Mouse (Mus musculus): ENCODE data around the gene Osgepl1. TPM values are rescaled to one million over a fixed set of nuclear protein-coding genes. Genes with fewer than 3 reads are reported as not detected.
"Not testable (repeated sequence)": the region's sequence is repeated elsewhere in the genome, so short reads cannot be mapped to it uniquely, and the experiment has no call there.

Gene Osgepl1
- total RNA-seq (2022) = 10 to 100 TPM; 19.1 to 24.3 (median 22.5) TPM

DNA sequence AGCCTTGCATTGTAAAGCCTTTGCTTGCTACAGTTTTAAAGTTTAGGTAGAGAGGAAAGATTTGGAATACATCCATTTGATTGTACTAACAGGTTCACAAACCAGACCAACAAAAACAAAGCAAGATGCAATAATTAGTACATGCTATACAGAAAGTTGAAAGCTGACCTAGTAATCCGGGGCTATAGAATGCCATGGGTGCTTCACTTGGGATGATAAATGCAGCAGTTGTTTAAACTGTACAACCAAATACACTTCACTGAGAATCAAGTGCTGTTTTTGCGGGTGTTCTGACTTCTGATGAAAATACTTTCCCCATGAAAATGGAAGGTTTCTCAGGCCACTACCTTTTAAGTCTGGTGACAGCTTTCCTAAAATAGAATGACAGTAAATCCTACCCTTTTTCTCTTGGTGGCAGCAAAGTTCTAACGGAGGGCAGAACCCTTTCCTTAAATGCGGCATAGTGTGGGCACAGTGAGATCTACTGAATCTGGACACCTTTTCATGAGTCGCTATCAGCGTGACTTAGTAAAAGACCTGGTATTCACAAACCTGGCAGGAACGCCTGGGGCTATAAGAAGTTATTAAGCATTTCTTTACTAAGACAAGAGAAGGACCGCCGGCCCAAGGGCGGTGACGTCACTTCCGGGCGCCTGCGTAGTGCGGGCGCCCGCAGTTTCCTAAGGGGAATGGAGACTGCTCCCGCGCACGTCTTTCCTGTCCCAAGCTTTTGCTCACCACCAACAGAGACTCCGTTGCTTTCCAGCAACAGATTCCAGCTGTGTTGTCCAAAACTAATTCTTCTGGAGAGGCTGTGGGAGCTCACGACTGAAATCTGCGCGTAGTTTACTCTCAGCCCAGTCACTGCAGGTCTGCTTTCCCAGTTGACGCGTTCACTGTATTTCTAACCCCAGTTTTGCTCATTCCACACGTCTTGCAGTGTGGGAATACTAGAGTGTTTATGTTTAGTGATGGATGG, at the start of gene Osgepl1:
TSS of gene Osgepl1 (plus strand) at position 636 of the 979 bp plus-strand sequence.
- DNase-seq (ENCODE audit: low spot score in 2 of 2) = peak; percentile 73 to 78

DNA sequence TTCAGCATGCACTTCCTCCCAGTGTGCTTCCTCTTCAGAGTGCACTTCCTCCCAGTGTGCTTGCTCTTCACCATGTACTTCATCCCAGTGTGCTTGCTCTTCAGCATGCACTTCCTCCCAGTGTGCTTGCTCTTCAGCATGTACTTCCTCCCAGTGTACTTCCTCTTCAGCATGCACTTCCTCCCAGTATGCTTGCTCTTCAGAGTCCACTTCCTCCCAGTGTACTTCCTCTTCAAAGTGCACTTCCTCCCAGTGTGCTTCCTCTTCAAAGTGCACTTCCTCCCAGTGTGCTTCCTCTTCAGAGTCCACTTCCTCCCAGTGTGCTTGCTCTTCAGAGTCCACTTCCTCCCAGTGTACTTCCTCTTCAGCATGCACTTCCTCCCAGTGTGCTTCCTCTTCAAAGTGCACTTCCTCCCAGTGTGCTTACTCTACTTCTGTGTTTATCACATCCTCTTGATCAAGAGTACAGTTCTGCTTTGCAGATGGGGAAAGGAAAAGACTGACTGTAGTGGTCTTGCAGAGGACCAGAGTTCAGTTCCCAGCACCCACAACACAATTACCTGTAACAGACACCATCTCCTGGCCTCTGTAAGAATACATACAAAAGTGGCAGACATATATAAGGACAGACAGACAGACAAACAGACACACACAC, 48.3 kb upstream of the Osgepl1 start:
- DNase-seq (ENCODE audit: low spot score in 2 of 2) = not testable (repeated sequence)

DNA sequence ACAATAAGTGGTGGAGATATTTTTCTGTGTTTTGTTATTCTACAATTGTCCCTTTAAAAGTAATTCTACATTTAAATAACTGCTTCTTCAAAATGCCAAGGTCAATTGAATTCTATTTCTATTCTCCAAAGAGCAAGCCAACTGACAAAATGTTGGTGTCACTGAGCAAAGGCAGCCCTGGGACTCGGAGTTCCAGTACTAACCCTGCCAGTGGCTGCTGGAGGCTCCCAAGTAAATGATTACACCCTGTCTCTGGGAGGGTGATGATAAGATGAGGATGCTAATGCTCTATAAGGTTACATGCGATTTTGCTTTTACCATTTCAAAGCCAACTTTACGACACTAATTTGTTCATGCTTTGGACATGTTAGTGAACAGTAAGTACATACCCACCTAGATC, 43.5 kb upstream of the Osgepl1 start:
- DNase-seq (ENCODE audit: low spot score in 2 of 2) = no peak

DNA sequence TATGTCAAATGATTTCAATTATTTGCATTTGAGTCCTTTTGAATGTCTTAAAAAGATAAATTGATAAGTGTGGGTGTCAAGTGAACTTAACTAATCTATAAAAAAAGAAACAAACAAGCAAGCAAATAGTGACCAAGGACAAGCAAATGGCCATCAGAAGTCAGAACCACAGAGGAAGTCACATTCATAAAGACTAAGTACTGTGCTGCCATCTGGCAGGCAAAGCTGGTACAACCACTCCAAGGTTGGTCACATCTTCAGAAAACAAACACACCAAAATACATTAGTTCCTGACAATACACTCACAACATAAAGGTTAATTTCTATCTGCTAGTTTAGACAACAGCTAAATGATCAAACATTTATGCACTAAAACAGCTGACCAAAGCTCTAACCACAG, 40.8 kb upstream of the Osgepl1 start:
- peak; percentile 7 to 13 for DNase-seq (ENCODE audit: low spot score in 2 of 2)

DNA sequence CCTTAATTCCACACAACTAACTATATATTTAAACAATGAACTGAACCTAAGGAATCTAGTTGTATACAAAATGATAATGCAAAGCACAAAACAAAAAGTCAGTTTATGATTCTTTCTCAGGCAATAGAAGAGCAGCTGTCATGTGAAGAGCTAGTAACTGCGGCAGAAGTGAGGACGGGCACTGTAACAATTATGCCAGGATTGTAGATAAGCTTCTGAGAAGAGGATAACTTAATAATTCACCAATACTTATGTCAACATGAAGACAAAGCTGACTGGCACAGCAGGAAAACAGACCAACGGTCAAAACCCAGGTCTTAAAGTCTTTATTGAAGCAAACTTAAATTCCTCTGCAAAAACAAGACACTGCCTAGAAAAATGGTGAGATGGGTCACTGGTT, 22.2 kb upstream of the Osgepl1 start:
- no peak for DNase-seq (ENCODE audit: low spot score in 2 of 2)

DNA sequence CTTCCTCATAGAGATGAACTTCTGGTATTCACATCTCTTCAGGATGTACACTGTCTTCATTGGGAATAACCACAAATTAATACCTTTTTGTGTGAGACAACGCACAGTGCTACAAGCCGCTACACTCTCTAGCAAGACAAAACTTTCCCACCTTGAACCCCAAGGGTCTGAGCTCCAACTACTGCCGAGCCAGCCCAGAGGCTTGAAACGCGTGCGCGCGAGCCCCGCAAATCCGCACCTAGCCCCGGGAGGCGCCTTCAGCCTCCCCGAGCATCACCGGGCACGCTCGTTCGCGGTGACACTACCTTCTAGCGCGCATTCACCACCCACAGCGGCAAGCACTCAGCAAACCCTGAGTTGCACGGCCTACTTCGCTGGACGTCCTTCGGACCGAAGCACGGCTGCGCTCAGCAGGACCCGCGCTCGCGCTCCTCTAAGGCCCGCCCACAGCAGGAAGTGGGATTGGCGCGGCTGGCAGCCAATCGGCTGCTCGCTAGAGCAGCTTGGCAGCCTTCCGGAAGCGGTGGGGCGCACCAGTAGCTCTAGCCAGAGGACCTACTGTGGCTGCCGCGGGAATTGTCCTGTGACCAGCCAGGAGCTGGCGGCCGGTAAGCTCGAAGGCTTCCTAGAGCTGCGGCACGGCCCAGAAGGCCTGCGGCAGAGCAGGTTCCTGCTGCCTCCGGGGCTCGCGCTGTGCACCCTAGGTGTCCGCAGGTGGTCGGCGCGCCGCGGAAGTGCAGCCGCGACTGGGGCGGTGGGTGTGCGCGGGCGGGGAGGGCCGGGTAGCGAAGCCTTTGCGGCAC, 16.6 kb upstream of the Osgepl1 start, which contains the start of the genes Pms1, Ormdl1 and Gm28778:
TSS of gene Pms1 (minus strand) at position 438 of the 803 bp plus-strand sequence.
TSS of gene Ormdl1 (plus strand) at position 515 of the 803 bp plus-strand sequence.
TSS of gene Gm28778 (plus strand) at position 531 of the 803 bp plus-strand sequence.
- DNase-seq (ENCODE audit: low spot score in 2 of 2) = peak; percentile 93 to 96

DNA sequence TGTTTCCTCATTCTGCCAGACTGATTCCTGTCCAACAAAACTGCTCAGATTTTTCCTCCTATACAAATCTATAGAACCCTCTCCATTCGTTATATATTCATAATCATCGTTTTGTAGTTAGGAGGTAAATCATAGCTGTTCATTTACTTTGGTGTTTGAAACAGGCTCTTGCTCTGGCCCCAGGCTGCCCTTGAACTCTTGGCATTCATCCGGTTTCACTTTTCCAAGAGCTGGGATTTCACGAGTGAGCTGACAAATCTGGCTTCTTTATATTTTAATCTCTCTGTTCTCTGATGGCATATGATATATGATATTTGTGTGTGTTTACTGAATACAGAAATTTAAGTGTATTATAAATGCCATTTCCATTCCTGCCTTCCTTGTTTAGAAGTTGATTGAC, 12.9 kb upstream of the Osgepl1 start:
- no peak for DNase-seq (ENCODE audit: low spot score in 2 of 2)

DNA sequence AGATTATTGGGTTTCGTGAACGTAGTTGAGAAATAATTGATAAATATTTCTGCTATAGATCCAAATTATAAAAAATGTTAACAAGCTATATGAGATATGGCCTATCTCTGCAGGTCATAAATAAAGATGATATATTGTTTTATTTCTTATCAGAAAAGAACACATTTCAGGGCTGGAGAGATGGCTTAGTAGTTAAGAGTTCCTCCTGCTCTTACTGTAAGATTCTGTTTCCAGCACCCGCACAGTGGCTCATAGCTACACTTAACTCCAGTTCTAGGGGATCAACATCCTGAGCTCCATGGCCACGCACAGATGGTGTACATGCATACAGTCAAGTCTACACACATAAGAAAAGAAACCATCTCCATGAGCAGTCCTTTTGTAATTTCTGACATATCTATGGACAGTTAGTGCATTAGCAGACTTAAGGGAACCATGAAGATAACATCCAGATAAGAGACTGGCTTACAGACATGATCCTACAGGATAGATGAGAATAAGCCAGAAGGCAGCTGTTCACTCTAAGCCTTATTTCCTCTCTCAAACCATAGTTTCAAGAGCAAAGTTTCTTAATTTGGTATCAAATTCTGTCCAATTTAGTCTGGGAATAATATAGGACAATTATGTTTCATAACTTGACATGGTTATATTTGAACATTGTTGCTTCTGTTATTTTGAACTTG, 8.4 kb downstream of the Osgepl1 start:
- DNase-seq (ENCODE audit: low spot score in 2 of 2) = no peak

DNA sequence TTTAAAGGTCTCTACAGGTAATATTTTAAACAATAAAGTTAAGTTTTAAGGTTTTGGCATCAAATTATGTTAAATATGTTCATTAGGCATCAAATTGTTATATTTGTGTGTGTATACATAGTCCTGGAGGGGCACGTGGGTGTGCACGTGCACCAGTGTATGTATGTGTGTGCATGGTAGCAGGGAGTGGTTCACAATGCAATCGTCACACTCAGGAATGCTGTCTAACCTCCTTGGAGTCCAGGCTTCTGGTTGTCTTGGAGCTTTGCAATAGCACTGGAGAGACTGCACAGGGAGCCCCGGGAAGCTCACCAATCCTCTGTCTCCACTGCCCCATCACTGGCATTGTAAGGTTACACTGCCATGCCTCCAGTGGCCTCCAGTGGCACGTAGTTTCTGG, 9.8 kb downstream of the Osgepl1 start:
- DNase-seq (ENCODE audit: low spot score in 2 of 2) = no peak

DNA sequence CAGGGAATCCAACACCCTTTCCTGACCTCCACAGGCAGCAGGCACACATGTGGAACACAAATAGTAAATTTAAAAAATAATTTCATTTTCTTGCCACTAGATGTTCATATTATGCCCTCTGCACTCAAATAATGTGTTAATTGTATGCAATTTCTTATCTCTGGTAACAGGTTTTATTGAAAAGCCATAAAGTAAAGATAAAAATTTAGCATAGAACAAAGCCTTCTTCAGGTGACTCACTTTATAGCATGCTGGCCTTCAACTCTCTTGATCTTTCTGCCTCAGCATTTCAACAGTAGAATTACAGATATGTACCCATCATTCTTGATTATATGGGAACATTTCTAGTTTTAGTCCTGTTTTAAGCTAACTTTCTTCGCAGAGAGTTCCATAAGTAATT, 10.9 kb downstream of the Osgepl1 start:
- DNase-seq (ENCODE audit: low spot score in 2 of 2) = no peak

DNA sequence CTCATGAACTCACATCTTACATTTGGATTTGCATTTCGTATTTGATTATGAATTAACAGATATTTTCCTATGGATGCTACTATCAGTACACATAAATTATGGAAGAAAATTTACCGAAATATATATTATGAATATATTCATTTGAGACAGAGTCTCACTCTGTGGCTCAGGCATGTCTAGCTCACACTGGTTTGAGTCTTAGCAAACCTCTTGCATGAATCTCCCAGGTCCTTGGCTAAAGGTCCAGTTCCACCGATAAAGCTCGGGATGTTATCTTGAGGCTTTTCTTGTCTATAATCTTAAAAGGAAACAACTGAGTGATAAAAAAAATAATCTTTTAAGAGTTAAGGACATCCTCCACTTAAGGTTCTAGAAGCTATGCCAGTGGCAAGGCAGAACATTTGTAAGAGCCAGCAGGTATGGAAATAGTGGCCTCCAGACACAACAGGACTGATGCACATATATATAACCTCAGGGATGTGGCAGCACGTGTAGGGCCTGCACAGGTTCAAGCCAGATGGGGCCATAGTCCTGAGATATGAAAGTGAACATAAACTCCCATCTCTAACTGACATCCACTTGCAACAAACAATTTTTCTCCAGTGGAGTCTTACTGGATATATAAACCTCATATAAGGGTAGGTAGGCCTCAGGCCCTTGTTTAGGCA, 11.5 kb downstream of the Osgepl1 start:
- DNase-seq (ENCODE audit: low spot score in 2 of 2) = no peak

DNA sequence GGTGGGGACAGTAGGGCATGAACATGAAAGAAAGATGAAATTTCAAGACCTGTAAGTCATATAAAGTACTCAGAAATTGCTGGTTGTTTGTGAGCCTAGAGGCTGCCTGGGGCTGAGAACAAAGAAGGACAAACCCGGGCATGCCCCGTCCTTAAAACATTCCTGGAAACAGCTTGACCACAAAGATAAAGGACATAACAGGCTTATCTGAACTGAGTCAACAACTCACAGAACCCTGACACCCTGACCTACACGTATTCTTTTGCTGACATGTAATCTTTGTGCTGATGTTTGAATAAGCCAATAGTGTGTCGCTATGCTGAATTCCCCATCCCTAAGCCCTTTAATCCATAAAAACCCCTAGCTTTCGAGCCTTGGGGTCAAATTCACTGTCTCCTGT, 20.1 kb downstream of the Osgepl1 start:
- not testable (repeated sequence) for DNase-seq (ENCODE audit: low spot score in 2 of 2)

DNA sequence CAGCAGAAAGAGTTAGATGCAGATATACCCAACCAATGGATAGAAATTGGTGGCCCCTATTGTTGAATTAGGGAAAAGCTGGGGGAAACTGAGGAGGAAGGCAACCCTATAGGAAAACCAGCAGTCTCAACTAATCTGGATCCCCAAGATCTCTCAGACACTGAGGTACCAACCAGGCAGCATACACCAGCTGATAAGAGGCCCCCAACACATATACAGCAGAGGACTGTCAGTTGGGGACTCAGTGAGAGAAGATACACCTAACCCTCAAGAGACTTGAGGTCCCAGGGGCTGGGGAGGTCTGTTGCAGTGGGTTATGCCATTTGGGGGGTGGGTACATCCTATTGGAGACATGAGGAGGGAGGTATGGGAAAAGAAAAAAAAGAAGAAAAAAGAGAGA, 22.0 kb downstream of the Osgepl1 start:
- no peak for DNase-seq (ENCODE audit: low spot score in 2 of 2)

DNA sequence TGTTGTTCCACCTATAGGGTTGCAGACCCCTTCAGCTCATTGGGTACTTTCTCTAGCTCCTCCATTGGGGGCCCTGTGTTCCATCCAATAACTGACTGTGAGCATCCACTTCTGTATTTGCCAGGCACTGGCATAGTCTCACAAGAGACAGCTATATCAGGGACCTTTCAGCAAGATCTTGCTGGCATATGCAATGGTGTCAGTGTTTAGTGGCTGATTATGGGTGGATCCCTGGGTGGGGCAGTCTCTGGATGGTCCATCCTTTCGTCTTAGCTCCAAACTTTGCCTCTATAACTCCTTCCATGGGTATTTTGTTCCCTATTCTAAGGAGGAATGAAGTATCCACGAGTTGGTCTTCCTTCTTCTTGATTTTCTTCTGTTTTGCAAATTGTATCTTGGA, 24.0 kb downstream of the Osgepl1 start:
- not testable (repeated sequence) for DNase-seq (ENCODE audit: low spot score in 2 of 2)

DNA sequence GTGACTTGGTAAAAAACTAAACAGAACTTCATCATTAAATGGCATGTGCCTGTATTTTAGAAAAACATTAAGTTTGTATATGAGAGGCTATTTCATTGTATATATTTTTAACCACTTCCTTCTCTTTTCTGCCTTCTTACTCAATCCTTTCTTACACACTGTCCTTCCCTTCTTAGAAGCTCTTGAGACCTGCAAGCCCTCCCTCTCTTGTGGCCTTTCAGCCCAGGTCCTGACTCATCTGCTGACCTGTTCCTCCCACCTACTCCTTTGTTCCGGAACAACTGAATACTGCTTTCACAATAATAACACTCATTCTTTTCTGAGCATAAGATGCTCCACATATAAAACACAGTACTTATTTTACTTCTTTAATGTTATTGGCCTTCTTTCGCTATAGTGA, 27.6 kb downstream of the Osgepl1 start:
- DNase-seq (ENCODE audit: low spot score in 2 of 2) = no peak

DNA sequence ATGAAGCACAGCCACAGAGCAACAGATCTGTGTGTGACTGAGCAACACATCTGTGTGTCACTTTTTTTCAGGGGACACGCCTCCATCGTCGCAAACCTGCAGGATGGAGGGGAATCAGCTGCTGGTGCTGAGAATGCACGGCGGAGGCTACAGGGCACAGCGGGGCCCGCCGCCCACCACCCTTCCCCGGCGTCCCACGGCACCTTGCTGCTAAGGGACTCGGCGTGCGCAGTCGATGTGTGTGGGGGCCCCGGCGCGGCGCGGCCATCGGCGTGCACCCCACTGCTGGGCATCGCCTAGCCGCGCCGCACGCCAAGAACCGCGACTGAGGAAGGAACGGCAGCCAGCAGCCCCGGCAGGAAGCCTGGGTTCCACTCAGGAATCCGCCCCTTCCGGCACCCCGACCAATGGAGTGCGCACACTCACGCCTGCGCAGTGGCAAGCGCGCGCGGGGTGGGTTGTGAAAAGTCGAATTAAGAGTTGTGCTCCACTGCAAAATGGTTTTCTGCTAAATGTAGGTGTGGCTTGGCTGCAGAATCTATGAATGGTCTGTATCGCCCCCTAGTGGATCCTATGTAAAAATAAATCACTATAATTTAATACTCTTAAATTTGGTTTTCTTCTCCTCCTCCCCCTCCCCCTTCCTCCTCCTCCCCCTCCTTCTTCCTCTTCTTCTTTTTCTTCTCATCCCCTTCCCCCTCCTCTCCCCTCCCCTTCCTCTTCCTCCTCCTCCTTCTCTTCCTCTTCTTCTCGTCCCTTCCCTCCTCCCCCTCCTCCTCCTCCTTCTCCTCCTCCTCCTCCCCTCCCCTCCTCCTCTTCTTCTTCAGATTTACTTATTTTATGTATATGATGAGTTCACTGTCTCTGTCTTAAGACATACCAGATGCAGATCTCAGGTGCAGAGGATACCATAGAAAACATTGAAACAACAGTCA, 39.2 kb downstream of the Osgepl1 start, which contains the start of the genes Asdurf, Gm28551 and Asnsd1:
TSS of gene Asdurf (minus strand) at position 293 of the 935 bp plus-strand sequence.
TSS of gene Gm28551 (minus strand) at position 341 of the 935 bp plus-strand sequence.
TSS of gene Asnsd1 (minus strand) at position 426 of the 935 bp plus-strand sequence.
- DNase-seq (ENCODE audit: low spot score in 2 of 2) = peak; percentile 93 to 95

DNA sequence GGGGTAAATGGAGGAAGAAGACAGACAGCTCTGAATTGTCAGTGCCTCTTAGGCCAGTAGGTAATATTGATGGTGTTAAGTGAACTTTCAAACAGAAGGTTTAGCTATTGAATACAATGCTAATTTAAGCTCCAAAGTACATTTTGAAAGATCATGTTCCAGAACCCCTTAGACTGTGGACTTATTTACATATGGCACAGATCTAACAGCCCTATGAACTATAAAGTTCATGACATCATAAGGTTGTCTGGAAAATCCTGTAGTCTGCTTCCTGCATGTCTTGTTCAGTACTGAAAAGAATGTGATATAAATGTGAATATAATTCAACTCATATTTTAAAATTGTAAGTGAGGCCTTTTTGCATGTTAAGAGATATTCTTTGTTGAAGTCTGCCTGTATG, 45.6 kb downstream of the Osgepl1 start:
- no peak for DNase-seq (ENCODE audit: low spot score in 2 of 2)

All from left cerebral cortex, adult 8-10 months (tissue).